Mouse (Mus musculus) forebrain, embryonic 11.5 days (tissue): Measurements from ENCODE around the gene 4933425L06Rik. TPM values are rescaled to one million over a fixed set of nuclear protein-coding genes. Genes with fewer than 3 reads are reported as not detected.

Experiments used
- ATAC-seq: fragments of 200-750 bp; cut with Nextera tagmentation; replicated peaks from 2 replicates; pipeline ENCODE4 v1.8.0; 2017; ENCODE audit warnings: moderate TSS enrichment; ENCODE audit not compliant: low FRiP score
- DNase-seq: peaks from one replicate; pipeline ENCODE4 v3.0.0-alpha.2; 2017; ENCODE audit warnings: low spot score
- H3K27ac ChIP-seq: fragments of 300-500 bp; sonication (generic); 2 replicates; pipeline ENCODE4 v1.5.1; 2014; ENCODE audit warnings: low read depth, low read length
- H3K27me3 ChIP-seq: fragments of 300-500 bp; sonication (generic); 2 replicates; pipeline ENCODE4 v1.6.1; 2014; ENCODE audit warnings: mild to moderate bottlenecking, low read length, mixed read lengths; ENCODE audit not compliant: control insufficient read depth, insufficient read depth
- H3K36me3 ChIP-seq: fragments of 300-500 bp; sonication (generic); 2 replicates; pipeline ENCODE4 v1.6.1; 2014; ENCODE audit warnings: mild to moderate bottlenecking, low read length, moderate library complexity, mixed read lengths; ENCODE audit not compliant: control insufficient read depth, insufficient read depth
- H3K4me1 ChIP-seq: fragments of 300-500 bp; sonication (generic); replicated peaks from 2 replicates; pipeline ENCODE4 v1.6.1; 2014; ENCODE audit warnings: low read length, mixed read lengths; ENCODE audit not compliant: control insufficient read depth, insufficient read depth
- H3K4me2 ChIP-seq: fragments of 300-500 bp; sonication (generic); 2 replicates; pipeline ENCODE4 v1.6.1; 2014; ENCODE audit warnings: low read depth, mild to moderate bottlenecking, low read length, moderate library complexity, mixed read lengths; ENCODE audit not compliant: severe bottlenecking
- H3K4me3 ChIP-seq: fragments of 300-500 bp; sonication (generic); 2 replicates; pipeline ENCODE4 v1.5.1; 2014; ENCODE audit warnings: low read depth, low read length
- H3K9ac ChIP-seq: fragments of 300-500 bp; sonication (generic); 2 replicates; pipeline ENCODE4 v1.6.1; 2014; ENCODE audit warnings: low read length
- H3K9me3 ChIP-seq: fragments of 300-500 bp; sonication (generic); 2 replicates; pipeline ENCODE4 v1.6.1; 2016; ENCODE audit warnings: low read length, mixed read lengths; ENCODE audit not compliant: control insufficient read depth
- WGBS: fragments of 180-500 bp; shearing (Covaris S2); extraction: QIAGEN DNeasy Blood & Tissue Kit; methylation state at CpG from one replicate; pipeline ENCODE4 v1.1.7; 2014; 5-methylcytosine and 5-hydroxymethylcytosine counted together
- polyA plus RNA-seq: library from polyadenylated mRNA; unstranded; fragments of >200 nt; fragmentation: Nextera tagmentation; extraction: Ambion mirVana; gene quantifications from 2 replicates; pipeline ENCODE4 v1.2.1, GENCODE M21; 2014

Gene 4933425L06Rik
- not detected in 2 replicates for polyA plus RNA-seq

DNA sequence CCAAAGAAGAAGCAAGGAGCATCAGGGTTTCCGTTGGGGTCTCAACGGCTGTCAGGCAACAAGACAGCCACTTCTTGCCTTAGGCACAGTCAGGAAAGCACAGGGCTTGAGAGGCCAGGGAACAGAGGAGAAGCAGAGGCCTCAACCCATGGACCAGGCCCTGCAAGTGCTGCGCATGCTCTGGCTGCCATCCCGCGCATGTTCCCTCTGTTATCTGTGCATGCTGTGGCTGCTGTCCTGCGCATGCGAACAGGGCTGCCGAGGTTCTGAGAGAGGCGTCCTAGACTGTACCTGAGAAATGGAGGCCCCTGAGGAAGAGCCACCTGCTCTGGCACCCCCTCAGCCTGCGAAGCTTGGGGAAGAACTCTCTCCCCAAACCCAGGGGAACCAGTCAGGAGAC, at the start of gene 4933425L06Rik:
4933425L06Rik (plus strand) TSS at position 261 of the 400 bp plus-strand sequence.
- Histone ChIP-seq H3K27ac (no peak within 1 kb of the TSS), H3K4me2 (no peak within 1 kb of the TSS), H3K36me3 (no peaks in the 10 kb centered on the region), H3K9ac (no peak within 1 kb of the TSS), H3K4me3 (no peak within 1 kb of the TSS), H3K27me3 (no peaks in the 10 kb centered on the region), H3K9me3 (no peaks in the 10 kb centered on the region), H3K4me1 (no peaks in the 10 kb centered on the region)
- no peak for DNase-seq
- WGBS, result 95% methylated on average over 10 of the region's 10 CpGs
- ATAC-seq, result no peak

DNA sequence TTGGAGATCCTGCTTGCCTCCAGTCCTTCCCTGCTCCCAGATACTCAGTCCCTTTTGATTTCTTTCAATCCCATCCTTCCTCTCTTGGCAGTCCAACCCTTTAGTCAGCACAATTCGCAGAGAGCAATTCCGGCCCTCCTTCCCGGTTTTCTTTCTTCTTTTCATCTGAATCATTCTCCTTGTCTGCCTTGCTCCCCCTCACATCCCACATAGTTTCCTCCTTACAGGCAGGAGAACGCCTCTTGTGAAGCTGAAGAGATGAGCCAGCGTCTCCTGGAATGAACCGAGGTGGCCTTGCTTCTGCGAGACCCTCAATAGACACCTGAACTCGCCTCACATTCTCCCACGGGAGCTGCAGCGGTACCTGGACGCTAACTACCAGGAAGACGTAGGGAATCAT, 44.1 kb upstream of the 4933425L06Rik start:
- Histone ChIP-seq H3K9me3 (no peaks in the 10 kb centered on the region), H3K27ac (no peak overlapping the region), H3K4me1 (no peaks in the 10 kb centered on the region), H3K4me2 (no peak overlapping the region), H3K9ac (no peak overlapping the region), H3K27me3 (no peaks in the 10 kb centered on the region), H3K36me3 (no peaks in the 10 kb centered on the region), H3K4me3 (no peak overlapping the region)
- DNase-seq, result no peak
- WGBS, result 88% methylated on average over 12 of the region's 12 CpGs
- no peak for ATAC-seq

DNA sequence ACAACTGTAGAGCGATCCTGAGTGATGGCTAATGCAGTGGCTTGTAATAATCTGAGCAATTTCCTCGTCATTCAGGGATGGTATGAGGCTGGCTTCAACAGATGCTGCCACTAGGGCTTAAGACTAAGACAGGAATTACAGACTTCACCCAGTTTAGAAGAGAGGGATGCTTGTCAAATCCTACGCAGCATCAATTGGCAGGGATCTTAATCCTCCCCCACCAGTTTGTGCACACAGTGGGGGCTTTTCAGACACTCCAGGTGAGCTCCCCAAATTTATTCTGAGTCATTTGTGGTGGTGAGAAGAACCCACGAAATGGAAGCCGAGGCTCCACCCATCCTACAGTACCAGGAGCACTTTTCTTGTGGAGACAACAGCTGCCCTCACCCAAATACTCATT, 43.6 kb upstream of the 4933425L06Rik start:
- no peak for DNase-seq
- ATAC-seq, result no peak
- 78% methylated on average over 5 of the region's 5 CpGs for WGBS
- no peak overlapping the region for H3K9ac ChIP-seq
- no peaks in the 10 kb centered on the region for H3K9me3 ChIP-seq
- no peak overlapping the region for H3K4me3 ChIP-seq
- no peak overlapping the region for H3K27ac ChIP-seq
- H3K36me3 ChIP-seq, result no peaks in the 10 kb centered on the region
- H3K4me2 ChIP-seq, result no peak overlapping the region
- H3K27me3 ChIP-seq, result no peaks in the 10 kb centered on the region
- H3K4me1 ChIP-seq, result no peaks in the 10 kb centered on the region

DNA sequence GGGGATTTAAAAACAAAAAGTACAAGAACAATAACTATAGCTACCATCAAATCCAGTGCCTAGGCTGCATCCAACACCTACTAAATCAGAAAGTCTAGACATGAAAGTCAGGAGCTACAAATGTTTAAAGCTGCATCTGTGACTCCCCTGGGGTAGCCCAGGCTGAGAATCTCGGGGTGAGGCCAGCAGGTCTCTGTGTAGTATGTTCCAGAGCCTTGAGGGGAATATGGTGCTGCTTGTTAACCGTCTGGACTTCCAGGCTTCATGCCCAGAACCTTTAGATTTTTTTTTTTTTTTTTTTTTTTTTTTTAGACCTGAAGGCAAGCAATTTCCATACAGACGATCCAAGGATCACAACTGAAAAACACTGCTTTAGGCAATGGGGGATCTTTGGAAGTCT, 38.0 kb upstream of the 4933425L06Rik start:
- Histone ChIP-seq H3K4me2 (no peak overlapping the region), H3K27ac (no peak overlapping the region), H3K27me3 (no peaks in the 10 kb centered on the region), H3K9me3 (no peaks in the 10 kb centered on the region), H3K4me1 (no peaks in the 10 kb centered on the region), H3K36me3 (no peaks in the 10 kb centered on the region), H3K4me3 (no peak overlapping the region), H3K9ac (no peak overlapping the region)
- 59% methylated on average over 3 of the region's 3 CpGs for WGBS
- ATAC-seq (no peak), DNase-seq (no peak)

DNA sequence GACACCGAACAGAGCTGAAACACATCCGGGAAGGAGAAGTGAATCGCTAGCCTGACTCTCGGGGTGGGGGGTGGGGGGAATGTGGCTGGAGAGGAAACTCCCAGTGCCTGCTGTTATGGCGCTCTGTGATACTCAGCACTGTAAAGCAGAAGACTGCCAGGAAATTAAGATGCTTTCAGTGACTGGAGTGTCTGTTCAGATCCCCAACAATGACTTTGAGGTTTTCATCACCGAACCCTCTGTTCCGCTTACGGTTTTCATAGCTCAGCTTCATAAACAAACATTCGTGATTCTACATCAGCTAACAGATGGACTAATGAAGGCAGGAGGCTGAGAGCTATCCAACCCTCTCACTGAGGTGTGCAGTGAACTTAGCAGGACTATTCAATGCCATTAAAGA, 34.5 kb upstream of the 4933425L06Rik start:
- Histone ChIP-seq H3K9ac (no peak overlapping the region), H3K9me3 (no peaks in the 10 kb centered on the region), H3K4me3 (no peak overlapping the region), H3K4me2 (no peak overlapping the region), H3K27ac (no peak overlapping the region), H3K36me3 (no peaks in the 10 kb centered on the region), H3K27me3 (peaks cover under 1% of the 10 kb centered on the region; the same call in 1 of the 2 replicates), H3K4me1 (no peaks in the 10 kb centered on the region)
- WGBS, result 77% methylated on average over 9 of the region's 9 CpGs
- no peak for DNase-seq
- no peak for ATAC-seq

DNA sequence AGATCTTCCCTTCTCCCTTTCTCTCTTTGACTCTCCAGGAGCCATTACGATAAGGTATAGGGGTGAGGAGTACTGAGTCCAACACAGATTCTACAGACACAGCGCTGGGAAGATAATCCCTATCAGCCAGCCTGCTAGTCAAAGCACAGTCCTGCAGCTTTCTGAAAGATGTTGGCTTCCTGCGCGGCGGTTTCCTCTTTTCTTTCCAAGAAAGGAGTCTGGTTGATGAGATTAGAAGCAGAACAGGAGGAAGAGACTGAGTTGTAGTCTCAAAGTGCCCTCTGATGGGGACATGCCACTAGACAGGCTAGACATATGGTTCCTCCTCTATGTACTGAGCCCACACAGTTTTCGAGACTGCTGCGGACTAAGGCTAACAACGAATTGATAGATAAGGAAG, 33.3 kb upstream of the 4933425L06Rik start:
- DNase-seq, result no peak
- H3K4me1 ChIP-seq, result peaks cover 2% of the 10 kb centered on the region; the same call in 1 of the 2 replicates
- WGBS, result 75% methylated on average over 8 of the region's 8 CpGs
- H3K27me3 ChIP-seq, result peaks cover 11% of the 10 kb centered on the region; the same call in 1 of the 2 replicates
- no peak overlapping the region for H3K4me2 ChIP-seq
- H3K4me3 ChIP-seq, result no peak overlapping the region
- ATAC-seq, result no peak
- no peak overlapping the region for H3K9ac ChIP-seq
- no peaks in the 10 kb centered on the region for H3K9me3 ChIP-seq
- no peak overlapping the region for H3K27ac ChIP-seq
- no peaks in the 10 kb centered on the region for H3K36me3 ChIP-seq

DNA sequence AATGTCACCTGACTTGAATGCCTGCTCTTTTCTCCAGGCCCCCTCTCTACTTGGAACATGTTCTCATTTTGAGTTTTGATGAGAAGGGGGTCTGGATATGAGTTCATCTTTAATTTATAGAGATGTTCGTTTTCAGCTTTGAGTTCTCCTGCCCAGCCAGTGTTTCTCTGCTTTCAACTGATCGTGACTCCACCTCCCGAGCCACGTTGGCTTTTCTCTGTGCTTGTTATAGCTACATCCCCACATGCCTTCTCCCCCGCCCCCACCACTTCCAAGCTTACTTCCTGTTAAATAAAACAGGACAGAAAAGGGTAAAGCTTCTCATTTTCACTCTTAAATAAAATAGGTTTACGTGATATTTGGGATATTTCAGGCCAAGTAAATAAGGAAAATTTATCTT, 30.5 kb upstream of the 4933425L06Rik start:
- no peak overlapping the region for H3K4me2 ChIP-seq
- no peak overlapping the region for H3K9ac ChIP-seq
- H3K9me3 ChIP-seq, result no peaks in the 10 kb centered on the region
- peaks cover 4% of the 10 kb centered on the region; the same call in 1 of the 2 replicates for H3K4me1 ChIP-seq
- no peak overlapping the region for H3K4me3 ChIP-seq
- WGBS, result 48% methylated on average over 6 of the region's 6 CpGs
- DNase-seq (no peak), ATAC-seq (no peak)
- H3K27me3 ChIP-seq, result peaks cover 11% of the 10 kb centered on the region; the same call in 1 of the 2 replicates
- H3K36me3 ChIP-seq, result no peaks in the 10 kb centered on the region
- H3K27ac ChIP-seq, result no peak overlapping the region

DNA sequence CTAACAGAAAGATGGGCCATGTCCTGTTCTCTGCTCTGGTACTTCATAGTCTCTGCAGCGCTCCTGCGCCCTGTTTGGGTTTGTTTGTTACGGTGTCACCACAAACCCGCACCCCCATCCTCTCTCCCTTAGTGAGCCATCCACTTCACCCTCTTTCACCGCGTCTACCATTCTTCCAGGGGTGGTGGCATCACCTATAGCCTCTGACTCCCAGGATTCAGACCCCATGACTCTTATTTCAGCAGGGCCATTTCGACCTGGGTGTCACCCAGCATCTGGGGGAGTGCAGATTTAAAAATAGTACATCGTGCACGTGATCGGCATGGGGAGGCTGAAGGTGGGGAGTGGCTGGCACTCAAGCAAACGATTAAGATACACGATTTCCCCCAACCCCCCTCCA, 28.3 kb upstream of the 4933425L06Rik start:
- Histone ChIP-seq H3K27ac (no peak overlapping the region), H3K4me1 (peaks cover 4% of the 10 kb centered on the region; the same call in 1 of the 2 replicates), H3K36me3 (no peaks in the 10 kb centered on the region), H3K9ac (peak overlapping the region; percentile 71), H3K4me2 (peak overlapping the region; percentile 93), H3K4me3 (peak overlapping the region; percentile 64), H3K9me3 (no peaks in the 10 kb centered on the region), H3K27me3 (peaks cover 11% of the 10 kb centered on the region; the same call in 1 of the 2 replicates)
- ATAC-seq (peak; percentile 22), DNase-seq (peak; percentile 57)
- WGBS, result 1% methylated on average over 12 of the region's 12 CpGs
